Comparison of ENCODE assay signal across 8 mouse cellular contexts in the genomic region with DNA sequence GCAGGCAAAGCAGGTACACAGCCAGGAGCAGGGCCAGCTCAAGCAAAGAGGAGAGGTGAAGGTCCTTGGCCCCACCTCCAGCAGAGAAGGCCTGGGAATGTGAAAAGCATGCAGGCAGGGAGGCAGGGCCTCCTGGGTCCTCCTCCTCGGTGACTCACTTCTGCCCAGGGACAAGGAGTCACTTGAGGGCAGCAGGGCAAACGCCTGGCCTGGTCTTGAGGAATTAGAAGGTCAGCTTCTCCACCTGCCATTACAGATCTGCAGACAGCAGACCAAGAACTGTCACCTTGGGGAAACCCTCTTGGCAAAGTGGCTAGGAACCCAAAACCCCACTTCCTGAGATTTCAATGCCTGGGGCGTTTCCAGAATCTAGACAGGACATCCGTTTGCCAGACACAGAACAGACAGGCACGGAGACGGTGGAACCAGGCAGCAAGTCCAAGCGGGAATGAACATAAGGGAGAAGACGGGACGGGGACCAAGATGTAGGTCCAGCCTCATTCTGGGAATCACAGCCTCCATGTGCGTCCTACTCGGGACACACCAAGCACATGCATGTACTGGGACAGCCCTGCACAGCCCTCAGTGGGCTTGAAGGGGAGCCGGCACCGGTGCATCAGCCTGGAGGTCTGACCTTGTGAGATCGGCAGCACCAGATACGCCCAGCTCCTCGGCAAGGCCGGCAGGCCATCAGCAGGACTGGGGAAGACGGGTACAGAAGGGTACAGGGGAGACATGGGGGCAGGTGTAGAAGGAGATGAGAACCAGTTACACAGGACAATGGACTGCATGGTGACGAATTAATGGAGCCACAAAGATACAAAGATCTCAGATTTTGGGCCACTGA. TPM values are rescaled to one million over a fixed set of nuclear protein-coding genes. Genes with fewer than 3 reads are reported as not detected.
DNase-seq lines count a peak whose midpoint lies in the region; ATAC-seq and TF ChIP-seq lines count a peak whose summit lies in the region.

No protein-coding gene starts in this region.

- 38% methylated on average over 19 of the region's 19 CpGs for WGBS in intestine, embryonic 14.5 days
- 27% methylated on average over 19 of the region's 19 CpGs for WGBS in liver, embryonic 16.5 days (ENCODE audit: insufficient replicate concordance)
- 67% methylated on average over 19 of the region's 19 CpGs for WGBS in neural tube, embryonic 14.5 days

- peak overlapping the region; percentile 86 to 97; a peak in 2 of 4 replicates for H3K4me3 ChIP-seq in ES-E14 (ENCODE audit: insufficient read depth in 1 of 2, low read depth in 1 of 2, low read length in 2 of 2, poor library complexity in 1 of 2, severe bottlenecking in 1 of 2)
- H3K4me3 ChIP-seq in intestine, embryonic 14.5 days (ENCODE audit: low read depth, low read length): peak overlapping the region; percentile 85
- peak overlapping the region; percentile 84 for H3K4me3 ChIP-seq in liver, embryonic 16.5 days (ENCODE audit: low read depth, low read length)
- peak overlapping the region; percentile 91 for H3K4me3 ChIP-seq in neural tube, embryonic 14.5 days (ENCODE audit: low read depth, low read length)

- no peak overlapping the region for H3K27ac ChIP-seq in ES-E14 (ENCODE audit: insufficient read depth, low read depth, low read length, poor library complexity, severe bottlenecking)
- no peak overlapping the region for H3K27ac ChIP-seq in intestine, embryonic 14.5 days (ENCODE audit: low read depth)
- H3K27ac ChIP-seq in liver, embryonic 16.5 days (ENCODE audit: low read length): peak overlapping the region; percentile 77
- no peak overlapping the region for H3K27ac ChIP-seq in neural tube, embryonic 14.5 days (ENCODE audit: low read depth, low read length)

- H3K9ac ChIP-seq in ES-E14 (ENCODE audit: insufficient read depth, low read depth, low read length, poor library complexity, severe bottlenecking): no peak overlapping the region
- peak overlapping the region; percentile 86; the same call in 1 of the 2 replicates for H3K9ac ChIP-seq in intestine, embryonic 14.5 days (ENCODE audit: low read length)
- H3K9ac ChIP-seq in liver, embryonic 16.5 days (ENCODE audit: low read depth, low read length): peak overlapping the region; percentile 88; the same call in 1 of the 2 replicates
- peak overlapping the region; percentile 95; the same call in 1 of the 2 replicates for H3K9ac ChIP-seq in neural tube, embryonic 14.5 days (replicated peaks; ENCODE audit: low read depth, low read length)

- H3K36me3 ChIP-seq in ES-E14 (ENCODE audit: control insufficient read depth, insufficient read depth, low read length, poor library complexity, severe bottlenecking): no peaks in the 10 kb centered on the region; the same call in 1 of the 2 replicates
- no peaks in the 10 kb centered on the region for H3K36me3 ChIP-seq in intestine, embryonic 14.5 days (ENCODE audit: control insufficient read depth, insufficient read depth, low read length)
- no peaks in the 10 kb centered on the region for H3K36me3 ChIP-seq in liver, embryonic 16.5 days (ENCODE audit: control insufficient read depth, insufficient read depth)
- H3K36me3 ChIP-seq in neural tube, embryonic 14.5 days (ENCODE audit: control insufficient read depth, insufficient read depth, low read length): no peaks in the 10 kb centered on the region

- no peak for ATAC-seq in intestine, embryonic 14.5 days (replicated peaks; ENCODE audit: low FRiP score, low TSS enrichment, low read depth)
- no peak for ATAC-seq in liver, embryonic 16.5 days (ENCODE audit: low read depth)
- 0 out of 2 replicates have a peak, but pooled peaks have one; percentile 4 for ATAC-seq in neural tube, embryonic 14.5 days (ENCODE audit: low read depth)

- H3K27me3 ChIP-seq in intestine, embryonic 14.5 days (replicated peaks; ENCODE audit: control insufficient read depth, insufficient read depth, low read length): no peaks in the 10 kb centered on the region
- no peaks in the 10 kb centered on the region for H3K27me3 ChIP-seq in liver, embryonic 16.5 days (ENCODE audit: control insufficient read depth, insufficient read depth, low read depth, low read length)
- no peaks in the 10 kb centered on the region for H3K27me3 ChIP-seq in neural tube, embryonic 14.5 days (ENCODE audit: control insufficient read depth, insufficient read depth, low read length)

- peaks cover 4 to 16% of the 10 kb centered on the region in 2 experiments; a peak in 3 of 4 replicates for H3K4me1 ChIP-seq in ES-E14 (ENCODE audit: control insufficient read depth in 2 of 2, insufficient read depth in 2 of 2, low read length in 2 of 2, poor library complexity in 1 of 2)
- peaks cover 31% of the 10 kb centered on the region for H3K4me1 ChIP-seq in intestine, embryonic 14.5 days (replicated peaks; ENCODE audit: control insufficient read depth, insufficient read depth, low read length)
- peaks cover 38% of the 10 kb centered on the region for H3K4me1 ChIP-seq in liver, embryonic 16.5 days (ENCODE audit: control insufficient read depth, low read depth, low read length)
- peaks cover 17% of the 10 kb centered on the region for H3K4me1 ChIP-seq in neural tube, embryonic 14.5 days (ENCODE audit: control insufficient read depth, insufficient read depth, low read length)

- DNase-seq in ES-E14 (ENCODE audit: low read depth, low spot score): no peak
- peak; percentile 88 to 89 for DNase-seq in adrenal gland, postnatal 36 days
- DNase-seq in gastrocnemius, postnatal 25 days: peak; percentile 74
- peak; percentile 64 for DNase-seq in intestine, embryonic 14.5 days (ENCODE audit: low spot score)
- DNase-seq in right cerebral cortex, adult 2 months (ENCODE audit: low spot score in 2 of 2): no peak
- DNase-seq in frontal cortex, postnatal 14 days (ENCODE audit: low spot score in 2 of 2): no peak

- in situ Hi-C loops in ES-E14 (cut with MboI; ENCODE audit: low sequenced_read_pairs in 2 of 2, unreplicated experiment in 2 of 2): no loop called here

- peak overlapping the region; percentile 97 for H3K4me2 ChIP-seq in intestine, embryonic 14.5 days (ENCODE audit: low read length)
- peak overlapping the region; percentile 99 for H3K4me2 ChIP-seq in liver, embryonic 16.5 days (ENCODE audit: low read depth, low read length)
- H3K4me2 ChIP-seq in neural tube, embryonic 14.5 days (ENCODE audit: low read depth, low read length): peak overlapping the region; percentile 86

- H3K9me3 ChIP-seq in ES-E14 (ENCODE audit: control insufficient read depth, insufficient read depth, low read depth, low read length): no peaks in the 10 kb centered on the region
- H3K9me3 ChIP-seq in intestine, embryonic 14.5 days (ENCODE audit: control insufficient read depth, low read length): no peaks in the 10 kb centered on the region
- H3K9me3 ChIP-seq in liver, embryonic 16.5 days (replicated peaks; ENCODE audit: control insufficient read depth, low read length): no peaks in the 10 kb centered on the region; the same call in 1 of the 2 replicates
- no peaks in the 10 kb centered on the region for H3K9me3 ChIP-seq in neural tube, embryonic 14.5 days (ENCODE audit: control insufficient read depth, low read length)

TF ChIP-seq in ES-E14, 5 proteins besides CTCF, POLR2A, EP300 and RAD21:
- TF ChIP-seq ZNF384 (IDR thresholded peaks at IDR 0.05; ENCODE audit: low read depth, low read length) (no peak), CHD2 (IDR thresholded peaks at IDR 0.05; ENCODE audit: low read depth, low read length) (no peak), HCFC1 (IDR thresholded peaks at IDR 0.05; ENCODE audit: borderline replicate concordance, insufficient read depth, low read length) (no peak), ZC3H11A (IDR thresholded peaks at IDR 0.05; ENCODE audit: borderline replicate concordance, low read depth, low read length) (no peak), MAFK (IDR thresholded peaks at IDR 0.05; ENCODE audit: insufficient read depth, low read depth, low read length) (no peak)

RNA-seq across cellular contexts. Expression of gene Pkn1, which starts 1.4 kb away (rescaled TPM):
- 24.7 and 33.2 TPM in 2 replicates for total RNA-seq in ES-E14 (2012; rRNA removed)
- 100 to 1,000 TPM in 1 of 2 experiments, 10 to 100 TPM in 1; 98.0 to 123 TPM for total RNA-seq in adrenal gland, postnatal 36 days (2021)
- total RNA-seq in gastrocnemius, postnatal 25 days (2021): 10 to 100 TPM; 34.4 to 47.5 TPM
- polyA plus RNA-seq in intestine, embryonic 14.5 days (2014; fragmentation: Nextera tagmentation; extraction: Ambion mirVana): 28.5 and 31.5 TPM in 2 replicates
- 9.6 and 9.8 TPM in 2 replicates for polyA plus RNA-seq in liver, embryonic 16.5 days (2015; fragmentation: Nextera tagmentation; extraction: Ambion mirVana)
- 25.1 and 27.7 TPM in 2 replicates for polyA plus RNA-seq in neural tube, embryonic 14.5 days (2014; fragmentation: Nextera tagmentation; extraction: Ambion mirVana)

RNA-seq across cellular contexts. Expression of gene Ddx39, which starts 17.4 kb away (rescaled TPM):
- 274 and 324 TPM in 2 replicates for total RNA-seq in ES-E14 (2012; rRNA removed)
- 10 to 100 TPM; 21.6 to 24.8 TPM for total RNA-seq in adrenal gland, postnatal 36 days (2021)
- 10 to 100 TPM; 11.2 to 13.2 TPM for total RNA-seq in gastrocnemius, postnatal 25 days (2021)
- polyA plus RNA-seq in intestine, embryonic 14.5 days (2014; fragmentation: Nextera tagmentation; extraction: Ambion mirVana): 220 and 222 TPM in 2 replicates
- 149 and 167 TPM in 2 replicates for polyA plus RNA-seq in liver, embryonic 16.5 days (2015; fragmentation: Nextera tagmentation; extraction: Ambion mirVana)
- 82.6 and 83.3 TPM in 2 replicates for polyA plus RNA-seq in neural tube, embryonic 14.5 days (2014; fragmentation: Nextera tagmentation; extraction: Ambion mirVana)

RNA-seq across cellular contexts. Expression of gene Ptger1, which starts 31.1 kb away (rescaled TPM):
- 1.7 and 2.4 TPM in 2 replicates for total RNA-seq in ES-E14 (2012; rRNA removed)
- 1 to 10 TPM in 1 of 2 experiments, under 1 TPM in 1; 0.63 to 2.2 TPM for total RNA-seq in adrenal gland, postnatal 36 days (2021)
- under 1 TPM; 0.13 to 0.15 TPM for total RNA-seq in gastrocnemius, postnatal 25 days (2021)
- polyA plus RNA-seq in intestine, embryonic 14.5 days (2014; fragmentation: Nextera tagmentation; extraction: Ambion mirVana): 1.3 and 2.0 TPM in 2 replicates
- polyA plus RNA-seq in liver, embryonic 16.5 days (2015; fragmentation: Nextera tagmentation; extraction: Ambion mirVana): 0.12 and 0.53 TPM in 2 replicates
- polyA plus RNA-seq in neural tube, embryonic 14.5 days (2014; fragmentation: Nextera tagmentation; extraction: Ambion mirVana): 0.71 and 1.4 TPM in 2 replicates

RNA-seq across cellular contexts. Expression of gene Adgre5, which starts 43.5 kb away (rescaled TPM):
- 92.2 and 135 TPM in 2 replicates for total RNA-seq in ES-E14 (2012; rRNA removed)
- total RNA-seq in adrenal gland, postnatal 36 days (2021): 10 to 100 TPM; 33.8 to 34.6 TPM
- total RNA-seq in gastrocnemius, postnatal 25 days (2021): 10 to 100 TPM; 21.7 to 26.2 TPM
- polyA plus RNA-seq in intestine, embryonic 14.5 days (2014; fragmentation: Nextera tagmentation; extraction: Ambion mirVana): 40.2 and 41.4 TPM in 2 replicates
- polyA plus RNA-seq in liver, embryonic 16.5 days (2015; fragmentation: Nextera tagmentation; extraction: Ambion mirVana): 16.2 and 18.3 TPM in 2 replicates
- polyA plus RNA-seq in neural tube, embryonic 14.5 days (2014; fragmentation: Nextera tagmentation; extraction: Ambion mirVana): 8.8 and 13.5 TPM in 2 replicates

RNA-seq across cellular contexts. Expression of gene Gipc1, which starts 45.1 kb away (rescaled TPM):
- total RNA-seq in ES-E14 (2012; rRNA removed): 73.2 and 73.7 TPM in 2 replicates
- total RNA-seq in adrenal gland, postnatal 36 days (2021): 10 to 100 TPM; 37.8 to 44.0 TPM
- total RNA-seq in gastrocnemius, postnatal 25 days (2021): 10 to 100 TPM; 18.9 to 20.4 TPM
- 158 and 160 TPM in 2 replicates for polyA plus RNA-seq in intestine, embryonic 14.5 days (2014; fragmentation: Nextera tagmentation; extraction: Ambion mirVana)
- 47.0 and 48.6 TPM in 2 replicates for polyA plus RNA-seq in liver, embryonic 16.5 days (2015; fragmentation: Nextera tagmentation; extraction: Ambion mirVana)
- polyA plus RNA-seq in neural tube, embryonic 14.5 days (2014; fragmentation: Nextera tagmentation; extraction: Ambion mirVana): 90.2 and 104 TPM in 2 replicates

Comparison
In these comparisons a context has a peak if more than half of its experiments do, and no peak if none do; other contexts are left out.
1. DNase-seq: peak in adrenal gland, postnatal 36 days (2 of 2), gastrocnemius, postnatal 25 days (single experiment) and intestine, embryonic 14.5 days (single experiment); none in ES-E14 (single experiment), right cerebral cortex, adult 2 months (0 of 2) and frontal cortex, postnatal 14 days (0 of 2).
2. RNA of gene Ddx39, which starts 17.4 kb away (total RNA-seq): 274 to 324 TPM in ES-E14; 21.6 to 24.8 TPM in adrenal gland, postnatal 36 days and 11.2 to 13.2 TPM in gastrocnemius, postnatal 25 days; every median in the first group is over 10 times any median in the second.
3. Peak in every context shown above with its lines, with median percentiles within 50 percentile points of each other: H3K4me3 ChIP-seq and H3K4me2 ChIP-seq.